8 mouse cellular contexts compared by ENCODE assay signal in the genomic region with DNA sequence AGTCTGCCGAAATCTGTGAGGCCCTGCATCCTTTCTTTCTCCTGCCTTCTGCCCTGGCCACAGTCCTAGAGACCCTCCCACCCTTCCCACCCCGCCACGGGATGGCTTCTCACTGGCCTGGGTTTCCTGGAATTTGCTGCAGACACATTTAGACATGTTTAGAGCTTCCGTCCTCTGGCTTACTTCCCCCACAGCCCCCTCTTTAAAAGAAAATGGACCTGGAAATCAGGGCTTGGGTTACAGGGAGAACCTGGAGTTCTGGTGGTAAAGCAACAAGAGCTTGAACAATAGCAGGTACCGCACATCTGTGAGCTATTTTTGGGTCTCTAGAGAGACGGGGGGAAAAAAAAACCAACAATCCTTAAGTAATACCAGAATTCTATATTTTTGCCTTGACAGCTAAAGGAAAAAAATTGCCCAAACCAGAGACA. TPM values are rescaled to one million over a fixed set of nuclear protein-coding genes. Genes with fewer than 3 reads are reported as not detected.
DNase-seq lines count a peak whose midpoint lies in the region; ATAC-seq and TF ChIP-seq lines count a peak whose summit lies in the region.
"Had no signal": no experiment of that assay in that cellular context is flagged by ENCODE, and none has a peak within 500 bp of the region (broad histone marks: within the 10 kb centered on the region; RNA-seq: fewer than 3 reads in every experiment).

No protein-coding gene starts in this region.

- H3K9ac ChIP-seq in neural tube, embryonic 11.5 days (ENCODE audit: low read length) = no peak overlapping the region; the same call in 1 of the 2 replicates
- H3K9ac ChIP-seq in stomach, postnatal 0 days (ENCODE audit: low read length) = peak overlapping the region; percentile 23

- peaks cover 37% of the 10 kb centered on the region for H3K4me1 ChIP-seq in neural tube, embryonic 11.5 days (ENCODE audit: control insufficient read depth, insufficient read depth, low read length)
- peaks cover 12% of the 10 kb centered on the region; the same call in 1 of the 2 replicates for H3K4me1 ChIP-seq in embryonic fibroblast, embryonic 13.5 days (ENCODE audit: control insufficient read depth, insufficient read depth, low read length)
- peaks cover 23% of the 10 kb centered on the region for H3K4me1 ChIP-seq in stomach, postnatal 0 days (replicated peaks; ENCODE audit: control insufficient read depth, insufficient read depth)

- peak; percentile 16 for TF ChIP-seq EP300 in stomach, postnatal 0 days (optimal IDR thresholded peaks at IDR 0.05)

- TF ChIP-seq POLR2A in embryonic fibroblast, embryonic 13.5 days (IDR thresholded peaks at IDR 0.05; ENCODE audit: low read depth, low read length) = no peak

- no peaks in the 10 kb centered on the region for H3K36me3 ChIP-seq in neural tube, embryonic 11.5 days (ENCODE audit: control insufficient read depth, insufficient read depth, low read length)
- no peaks in the 10 kb centered on the region for H3K36me3 ChIP-seq in stomach, postnatal 0 days (ENCODE audit: control insufficient read depth, insufficient read depth, low read length)

- H3K27me3 ChIP-seq in neural tube, embryonic 11.5 days (ENCODE audit: control insufficient read depth, insufficient read depth, low read length) = no peaks in the 10 kb centered on the region
- no peaks in the 10 kb centered on the region for H3K27me3 ChIP-seq in stomach, postnatal 0 days (ENCODE audit: control insufficient read depth, insufficient read depth, low read length)

- no peak for DNase-seq in neural tube, embryonic 11.5 days (ENCODE audit: low spot score)
- no peak for DNase-seq in neural tube, embryonic 10.5 days (ENCODE audit: extremely low spot score, low spot score)
- DNase-seq in kidney, postnatal 4 days = peak; percentile 54 to 73
- no peak for DNase-seq in stomach, postnatal 0 days (ENCODE audit: low spot score)
- DNase-seq in adrenal gland, adult 18-20 months (ENCODE audit: low spot score in 2 of 2) = no peak
- DNase-seq in urinary bladder, postnatal 36 days (ENCODE audit: low spot score in 2 of 2) = no peak
- DNase-seq: right cerebral cortex, postnatal 25 days had no signal

- TF ChIP-seq CTCF in embryonic fibroblast, embryonic 13.5 days (IDR thresholded peaks at IDR 0.05; ENCODE audit: borderline replicate concordance, insufficient read depth, low read length) = no peak
- TF ChIP-seq CTCF in stomach, postnatal 0 days (IDR thresholded peaks at IDR 0.05; ENCODE audit: low read depth) = no peak

- no peaks in the 10 kb centered on the region for H3K9me3 ChIP-seq in neural tube, embryonic 11.5 days (ENCODE audit: control insufficient read depth, low read length)
- no peaks in the 10 kb centered on the region for H3K9me3 ChIP-seq in stomach, postnatal 0 days (ENCODE audit: control insufficient read depth, low read length)

- WGBS in neural tube, embryonic 11.5 days = 22% methylated on average over 6 of the region's 6 CpGs
- 8% methylated on average over 6 of the region's 6 CpGs for WGBS in stomach, postnatal 0 days

- no peak overlapping the region; the same call in 1 of the 2 replicates for H3K4me2 ChIP-seq in neural tube, embryonic 11.5 days (ENCODE audit: low read depth)
- H3K4me2 ChIP-seq in stomach, postnatal 0 days (replicated peaks; ENCODE audit: low read depth) = peak overlapping the region; percentile 32

- H3K4me3 ChIP-seq in neural tube, embryonic 11.5 days (ENCODE audit: low read depth, low read length) = no peak overlapping the region
- no peak overlapping the region for H3K4me3 ChIP-seq in embryonic fibroblast, embryonic 13.5 days (ENCODE audit: insufficient read depth, low read length)
- no peak overlapping the region for H3K4me3 ChIP-seq in stomach, postnatal 0 days (ENCODE audit: low read depth, low read length)

- no peak for ATAC-seq in neural tube, embryonic 11.5 days (ENCODE audit: insufficient read depth, low FRiP score, low TSS enrichment)
- no peak for ATAC-seq in stomach, postnatal 0 days (ENCODE audit: low FRiP score, low TSS enrichment)

- peak overlapping the region; percentile 60; the same call in 1 of the 2 replicates for H3K27ac ChIP-seq in neural tube, embryonic 11.5 days (ENCODE audit: low read depth, low read length)
- peak overlapping the region; percentile 92 for H3K27ac ChIP-seq in embryonic fibroblast, embryonic 13.5 days (ENCODE audit: insufficient read depth, low read length)
- H3K27ac ChIP-seq in stomach, postnatal 0 days (replicated peaks) = peak overlapping the region; percentile 83

RNA-seq across cellular contexts. Expression of gene Notch1, which starts 8.5 kb away (rescaled TPM):
- polyA plus RNA-seq in neural tube, embryonic 11.5 days (2014; fragmentation: Nextera tagmentation; extraction: Ambion mirVana) = 56.9 and 60.4 TPM in 2 replicates
- 19.2 and 24.3 TPM in 2 replicates for polyA plus RNA-seq in embryonic fibroblast, embryonic 13.5 days (2011; ENCODE audit: insufficient read length, low read depth, missing spikeins)
- 4.8 and 5.6 TPM in 2 replicates for polyA plus RNA-seq in stomach, postnatal 0 days (2015; fragmentation: Nextera tagmentation; extraction: Ambion mirVana)
- total RNA-seq in adrenal gland, adult 18-20 months (2021) = 10 to 100 TPM; 21.5 to 22.0 TPM

Comparison
In these comparisons a context has a peak if more than half of its experiments do, and no peak if none do; other contexts are left out.
1. DNase-seq: peak in kidney, postnatal 4 days (2 of 2); none in neural tube, embryonic 11.5 days (single experiment), neural tube, embryonic 10.5 days (single experiment), stomach, postnatal 0 days (single experiment), adrenal gland, adult 18-20 months (0 of 2) and urinary bladder, postnatal 36 days (0 of 2).
2. Peak in every context shown above with its lines, with median percentiles within 50 percentile points of each other: H3K27ac ChIP-seq.